Mouse (Mus musculus): ENCODE results near the gene Iqce. TPM values are rescaled to one million over a fixed set of nuclear protein-coding genes. Genes with fewer than 3 reads are reported as not detected.

The Iqce gene
- 4.4 and 6.1 TPM in 2 replicates for polyA plus RNA-seq (2012; rRNA removed)

GRCm38 (mm10) chr5:140702103-140702513 lies at the start of gene Iqce:
TSS of gene Iqce (minus strand) at chr5:140702378.

GRCm38 (mm10) chr5:140723822-140724221 lies 21.6 kb upstream of the Iqce start, which contains the start of gene Amz1:
TSS of gene Amz1 (plus strand) at chr5:140724127.

GRCm38 (mm10) chr5:140704378-140705251 lies 2.4 kb upstream of the Iqce start, which contains the start of gene Brat1:
TSS of gene Brat1 (plus strand) at chr5:140705011.

GRCm38 (mm10) chr5:140648519-140649100 lies 53.6 kb downstream of the Iqce start, which contains the start of gene Ttyh3:
TSS of gene Ttyh3 (minus strand) at chr5:140649031.

Other genes starting within 250 kb of the Iqce start
- gene Chst12, start 196.8 kb downstream of the Iqce start, polyA plus RNA-seq (2012; rRNA removed), result 5.0 and 6.5 TPM in 2 replicates
- gene Grifin, start 137.3 kb downstream of the Iqce start, polyA plus RNA-seq (2012; rRNA removed), result 0.11 and 0.39 TPM in 2 replicates
- gene Lfng, start 95.1 kb downstream of the Iqce start, polyA plus RNA-seq (2012; rRNA removed), result 10.8 and 11.5 TPM in 2 replicates
- 6.1 and 7.6 TPM in 2 replicates for gene Ttyh3, start 53.3 kb downstream of the Iqce start, polyA plus RNA-seq (2012; rRNA removed)
- 5.1 and 5.8 TPM in 2 replicates for gene Brat1, start 2.6 kb upstream of the Iqce start, polyA plus RNA-seq (2012; rRNA removed)
- 1.1 and 1.2 TPM in 2 replicates for gene Amz1, start 21.7 kb upstream of the Iqce start, polyA plus RNA-seq (2012; rRNA removed)
- gene Gna12, start 128.1 kb upstream of the Iqce start, polyA plus RNA-seq (2012; rRNA removed), result 13.3 and 14.3 TPM in 2 replicates

Data from liver, embryonic 18 days (tissue).